Mouse (Mus musculus) thymus, adult 2 months (tissue): ENCODE results near the gene Naglu.

Experiments
- CTCF ChIP-seq: fragments of 200-500 bp; IDR thresholded peaks from 2 replicates; pipeline ENCODE4 v1.5.1; 2012; ENCODE audit warnings: mild to moderate bottlenecking, control low read depth, low read length, moderate library complexity, borderline replicate concordance; ENCODE audit not compliant: control insufficient read depth, poor library complexity, insufficient read depth; ENCODE audit errors: extremely low read depth
- POLR2A ChIP-seq: fragments of 200-500 bp; IDR thresholded peaks from 2 replicates; pipeline ENCODE4 v1.6.1; 2012; ENCODE audit warnings: mild to moderate bottlenecking, low read length, control low read depth, moderate library complexity; ENCODE audit not compliant: control insufficient read depth, poor library complexity, insufficient read depth; ENCODE audit errors: extremely low read depth

- TF ChIP-seq CTCF (no peak), POLR2A (no peak)
Observed at GRCm38 (mm10) chr11:101109351-101109750, 39.5 kb downstream of the Naglu start.
